Mouse (Mus musculus): ENCODE data around the gene Tmem251. TPM values are rescaled to one million over a fixed set of nuclear protein-coding genes. Genes with fewer than 3 reads are reported as not detected.

Tmem251 gene
- total RNA-seq, 2 experiments from 2014 or later = 4.8 to 5.5 TPM

Other genes with a start within 250 kb of the Tmem251 start
- gene Chga, start 188.8 kb upstream of the Tmem251 start, total RNA-seq (2021) = not detected
- 10 to 100 TPM in 1 of 2 experiments, 1 to 10 TPM in 1; 9.6 to 11.2 TPM for gene Itpk1, start 38.8 kb upstream of the Tmem251 start, total RNA-seq (2021)
- 10 to 100 TPM in 1 of 2 experiments, 1 to 10 TPM in 1; 9.1 to 10.5 TPM for gene Moap1, start 101 bp upstream of the Tmem251 start, total RNA-seq (2021)
- gene Gm28051, start 14.0 kb downstream of the Tmem251 start, total RNA-seq (2021) = not detected
- gene Gon7, start 14.0 kb downstream of the Tmem251 start, total RNA-seq (2021) = 10 to 100 TPM; 10.6 to 11.7 TPM
- gene Ubr7, start 14.2 kb downstream of the Tmem251 start, total RNA-seq (2021) = 10 to 100 TPM; 33.1 to 34.3 TPM
- gene Gm20604, start 14.9 kb downstream of the Tmem251 start, total RNA-seq (2021) = 1 to 10 TPM; 5.0 to 5.4 TPM
- 10 to 100 TPM; 35.6 to 38.1 TPM for gene Btbd7, start 134.7 kb downstream of the Tmem251 start, total RNA-seq (2021)
- gene Cox8c, start 155.6 kb downstream of the Tmem251 start, total RNA-seq (2021) = not detected
- gene Unc79, start 205.1 kb downstream of the Tmem251 start, total RNA-seq (2021) = under 1 TPM; 0.02 to 0.14 TPM

All from heart, postnatal 10 days (tissue).